Mouse (Mus musculus) heart, postnatal 0 days (tissue): ENCODE results near the gene Nkx2-5. TPM values are rescaled to one million over a fixed set of nuclear protein-coding genes. Genes with fewer than 3 reads are reported as not detected.

Experiments used
- ATAC-seq: fragments of 200-750 bp; cut with Nextera tagmentation; 2 replicates; pipeline ENCODE4 v1.8.0; 2017; ENCODE audit warnings: low read depth, moderate number of reproducible peaks, moderate library complexity; ENCODE audit not compliant: insufficient read depth
- DNase-seq: peaks from one replicate; pipeline ENCODE4 v3.0.0-alpha.2; 2016; ENCODE audit warnings: low spot score
- H3K27ac ChIP-seq: fragments of 300-500 bp; sonication (generic); 2 replicates; pipeline ENCODE4 v1.5.1; 2014; ENCODE audit warnings: low read depth, mild to moderate bottlenecking
- H3K27me3 ChIP-seq: fragments of 300-500 bp; sonication (generic); 2 replicates; pipeline ENCODE4 v1.6.1; 2014; ENCODE audit warnings: low read length, mixed read lengths; ENCODE audit not compliant: control insufficient read depth, insufficient read depth
- H3K36me3 ChIP-seq: fragments of 300-500 bp; sonication (generic); replicated peaks from 2 replicates; pipeline ENCODE4 v1.6.1; 2014; ENCODE audit warnings: low read length, mixed read lengths; ENCODE audit not compliant: control insufficient read depth, insufficient read depth
- H3K4me1 ChIP-seq: fragments of 300-500 bp; sonication (generic); 2 replicates; pipeline ENCODE4 v1.6.1; 2014; ENCODE audit warnings: antibody characterized with exemption; ENCODE audit not compliant: control insufficient read depth, insufficient read depth
- H3K4me2 ChIP-seq: fragments of 300-500 bp; sonication (generic); 2 replicates; pipeline ENCODE4 v1.6.1; 2014; ENCODE audit warnings: low read depth, mild to moderate bottlenecking, low read length, moderate library complexity
- H3K4me3 ChIP-seq: fragments of 300-500 bp; sonication (generic); 2 replicates; pipeline ENCODE4 v1.5.1; 2014; ENCODE audit warnings: low read depth, low read length
- H3K9ac ChIP-seq: fragments of 300-500 bp; sonication (generic); replicated peaks from 2 replicates; pipeline ENCODE4 v1.6.1; 2014; ENCODE audit warnings: low read depth, low read length, mixed read lengths
- H3K9me3 ChIP-seq: fragments of 300-500 bp; sonication (generic); replicated peaks from 2 replicates; pipeline ENCODE4 v1.6.1; 2016; ENCODE audit warnings: low read length; ENCODE audit not compliant: control insufficient read depth
- CTCF ChIP-seq: IDR thresholded peaks from 2 replicates; pipeline ENCODE4 v1.5.1; 2016; ENCODE audit warnings: antibody characterized with exemption, control low read depth, low read depth
- EP300 ChIP-seq: IDR thresholded peaks from 2 replicates; pipeline ENCODE4 v1.6.1; 2016; ENCODE audit warnings: antibody characterized with exemption, low read depth
- WGBS: fragments of 180-500 bp; shearing (Covaris S2); extraction: QIAGEN DNeasy Blood & Tissue Kit; methylation state at CpG from one replicate; pipeline ENCODE4 v1.1.7; 2014; 5-methylcytosine and 5-hydroxymethylcytosine counted together
- polyA plus RNA-seq: library from polyadenylated mRNA; unstranded; fragments of >200 nt; fragmentation: Nextera tagmentation; extraction: Ambion mirVana; gene quantifications from 2 replicates; pipeline ENCODE4 v1.2.1, GENCODE M21; 2015
- total RNA-seq: library from RNA; depleted of rRNA; stranded (reverse); fragments of >200 nt; gene quantifications from 2 replicates; pipeline ENCODE4 v1.2.3, GENCODE M21; 2014; ENCODE audit warnings: low replicate concordance

Gene Nkx2-5
- total and polyA plus RNA-seq, 2 experiments from 2014 or later = 139 to 284 TPM

- Histone ChIP-seq H3K4me3 (peak overlapping the region; percentile 55), H3K27ac (peak overlapping the region; percentile 98), H3K4me2 (peak overlapping the region; percentile 74), H3K36me3 (no peaks in the 10 kb centered on the region), H3K27me3 (peaks cover 19% of the 10 kb centered on the region), H3K9me3 (no peaks in the 10 kb centered on the region), H3K4me1 (peaks cover 3% of the 10 kb centered on the region; the same call in 1 of the 2 replicates), H3K9ac (peak overlapping the region; percentile 82)
- peak; percentile 85 for ATAC-seq
- WGBS = under 1% methylated on average over 48 of the region's 48 CpGs
- peak; percentile 89 for DNase-seq
- peak; percentile 72 for TF ChIP-seq EP300
- no peak for TF ChIP-seq CTCF
These were observed 5.7 kb upstream of the Nkx2-5 start for GRCm38 (mm10) chr17:26850358-26851135.

- Histone ChIP-seq H3K27me3 (peaks cover 26% of the 10 kb centered on the region), H3K27ac (peak overlapping the region; percentile 98), H3K4me1 (peaks cover 3% of the 10 kb centered on the region; the same call in 1 of the 2 replicates), H3K9me3 (no peaks in the 10 kb centered on the region), H3K4me3 (peak overlapping the region; percentile 55), H3K36me3 (no peaks in the 10 kb centered on the region), H3K9ac (peak overlapping the region; percentile 82), H3K4me2 (peak overlapping the region; percentile 74)
- WGBS = under 1% methylated on average over 44 of the region's 44 CpGs
- TF ChIP-seq CTCF (no peak), EP300 (no peak)
- DNase-seq = peak; percentile 54
- 0 out of 2 replicates have a peak, but pooled peaks have one; percentile 5 for ATAC-seq
These were observed 5.0 kb upstream of the Nkx2-5 start for GRCm38 (mm10) chr17:26849746-26850357.

- peaks cover 3% of the 10 kb centered on the region; the same call in 1 of the 2 replicates for H3K4me1 ChIP-seq
- H3K9ac ChIP-seq = peak overlapping the region; percentile 82
- H3K4me2 ChIP-seq = peak overlapping the region; percentile 74
These were observed 4.4 kb upstream of the Nkx2-5 start for GRCm38 (mm10) chr17:26849106-26849745.

DNA sequence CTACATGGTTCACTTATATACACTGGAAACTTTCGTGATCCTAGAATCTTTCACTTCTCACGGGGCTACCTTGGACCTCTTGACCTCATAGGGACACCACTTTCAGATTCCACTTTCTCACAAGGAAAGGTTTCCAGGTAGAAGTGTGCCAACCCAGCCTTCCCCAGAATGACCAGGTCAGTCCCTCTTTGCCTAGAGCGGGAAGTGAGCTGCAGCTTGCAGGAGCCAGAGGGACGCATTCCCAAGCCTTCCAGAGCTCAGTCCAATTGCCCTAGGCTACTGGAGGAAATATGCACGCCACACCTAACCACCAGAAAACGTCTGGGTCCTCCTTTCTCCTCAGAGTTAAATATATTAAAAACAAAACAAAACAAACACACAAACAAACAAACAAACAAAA lies 3.4 kb upstream of the Nkx2-5 start:
- DNase-seq (peak; percentile 31), ATAC-seq (no peak)
- Histone ChIP-seq H3K9ac (peak overlapping the region; percentile 60), H3K4me3 (peak overlapping the region; percentile 33), H3K4me1 (peaks cover 1% of the 10 kb centered on the region; the same call in 1 of the 2 replicates), H3K27me3 (peaks cover 33% of the 10 kb centered on the region), H3K9me3 (no peaks in the 10 kb centered on the region), H3K27ac (peak overlapping the region; percentile 82), H3K4me2 (peak overlapping the region; percentile 77), H3K36me3 (no peaks in the 10 kb centered on the region)
- WGBS = 8% methylated on average over 6 of the region's 6 CpGs
- TF ChIP-seq CTCF (no peak), EP300 (no peak)

More at GRCm38 (mm10) chr17:26849106-26849745, 4.4 kb upstream of the Nkx2-5 start:
- H3K9me3 ChIP-seq = no peaks in the 10 kb centered on the region
- DNase-seq (no peak), ATAC-seq (no peak)
- TF ChIP-seq CTCF (no peak), EP300 (no peak)
- peak overlapping the region; percentile 98 for H3K27ac ChIP-seq
- 4% methylated on average over 19 of the region's 19 CpGs for WGBS
- peak overlapping the region; percentile 55 for H3K4me3 ChIP-seq
- peaks cover 32% of the 10 kb centered on the region for H3K27me3 ChIP-seq
- no peaks in the 10 kb centered on the region for H3K36me3 ChIP-seq

- peak overlapping the region; percentile 77 for H3K4me2 ChIP-seq
- H3K9me3 ChIP-seq = no peaks in the 10 kb centered on the region
- peak; percentile 28 for DNase-seq
- peak overlapping the region; percentile 60 for H3K9ac ChIP-seq
- 7% methylated on average over 5 of the region's 5 CpGs for WGBS
- peaks cover 36% of the 10 kb centered on the region for H3K27me3 ChIP-seq
- ATAC-seq = no peak
- H3K4me1 ChIP-seq = 0 out of 2 replicates have a peak, but pooled peaks cover 6% of the 10 kb centered on the region
- TF ChIP-seq EP300 = no peak
- TF ChIP-seq CTCF = no peak
- peak overlapping the region; percentile 82 for H3K27ac ChIP-seq
- H3K4me3 ChIP-seq = peak overlapping the region; percentile 33
- H3K36me3 ChIP-seq = no peaks in the 10 kb centered on the region
These were observed 3.0 kb upstream of the Nkx2-5 start for GRCm38 (mm10) chr17:26847801-26848200.
